Mouse (Mus musculus): ENCODE results near the gene Abcg3. TPM values are rescaled to one million over a fixed set of nuclear protein-coding genes. Genes with fewer than 3 reads are reported as not detected.

The Abcg3 gene
- total and polyA plus RNA-seq, 3 experiments: not detected

DNA sequence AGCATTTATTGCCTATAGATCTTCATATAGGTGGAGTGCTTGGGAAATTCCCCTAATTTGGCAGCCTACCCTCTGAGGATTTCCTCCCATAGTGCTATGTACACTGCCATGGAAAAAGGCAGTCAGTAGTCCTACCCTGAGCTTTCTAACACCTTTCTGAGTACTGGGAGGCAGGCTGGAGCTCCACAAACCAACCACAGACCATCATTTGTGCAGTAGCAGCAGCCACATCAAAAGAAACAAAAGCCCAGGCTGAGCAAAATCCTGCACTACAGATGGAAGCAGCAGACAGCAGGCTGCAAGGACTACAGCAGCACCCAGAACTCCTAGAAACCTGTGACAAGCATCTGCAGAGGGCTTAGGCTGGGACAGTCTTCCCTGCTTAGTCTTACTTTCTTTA, 27.9 kb upstream of the Abcg3 start:
- Histone ChIP-seq H3K4me1 (ENCODE audit: control insufficient read depth in 1 of 2, insufficient read depth in 2 of 2) (peaks cover 3 to 15% of the 10 kb centered on the region in 2 experiments; a peak in 1 of 4 replicates), H3K4me2 (ENCODE audit: insufficient read depth, low read depth, poor library complexity, severe bottlenecking) (no peak overlapping the region), H3K27me3 (replicated peaks) (no peaks in the 10 kb centered on the region), H3K27ac (ENCODE audit: insufficient read depth, low read depth) (no peak overlapping the region), H3K36me3 (replicated peaks in 1 of 2; ENCODE audit: control insufficient read depth in 1 of 2, insufficient read depth in 1 of 2, low read length in 1 of 2) (peaks cover 9 to 12% of the 10 kb centered on the region in 2 experiments), H3K4me3 (replicated peaks in 1 of 3; ENCODE audit: low read depth in 2 of 3, low read length in 2 of 3, poor library complexity in 1 of 3) (no peak overlapping the region), H3K79me2 (replicated peaks; ENCODE audit: control insufficient read depth, extremely low read depth, insufficient read depth, poor library complexity, severe bottlenecking) (no peaks in the 10 kb centered on the region), H3K9ac (ENCODE audit: insufficient read depth, low read depth) (no peak overlapping the region), H3K9me3 (replicated peaks; ENCODE audit: low read length) (no peaks in the 10 kb centered on the region)
- dilution Hi-C loops (cut with MboI; ENCODE audit: extremely low pct_ligation_motif_present, extremely low pct_unique_long_range_greater_than_20kb, low sequenced_read_pairs) (no loop called here), in situ Hi-C loops (cut with MboI; ENCODE audit: low pct_ligation_motif_present, low pct_unique_long_range_greater_than_20kb, low sequenced_read_pairs) (no loop called here)
- TF ChIP-seq MAZ (IDR thresholded peaks at IDR 0.05; ENCODE audit: low read depth, low read length) (no peak), GABPA (IDR thresholded peaks at IDR 0.05; ENCODE audit: insufficient replicate concordance, low read depth, low read length) (no peak), BHLHE40 (IDR thresholded peaks at IDR 0.05; ENCODE audit: low read depth, low read length) (no peak), USF1 (IDR thresholded peaks at IDR 0.05; ENCODE audit: low read depth, low read length) (no peak), MYC (IDR thresholded peaks at IDR 0.05; ENCODE audit: low read depth, low read length) (no peak)
- DNase-seq (ENCODE audit: extremely low read depth): no peak

DNA sequence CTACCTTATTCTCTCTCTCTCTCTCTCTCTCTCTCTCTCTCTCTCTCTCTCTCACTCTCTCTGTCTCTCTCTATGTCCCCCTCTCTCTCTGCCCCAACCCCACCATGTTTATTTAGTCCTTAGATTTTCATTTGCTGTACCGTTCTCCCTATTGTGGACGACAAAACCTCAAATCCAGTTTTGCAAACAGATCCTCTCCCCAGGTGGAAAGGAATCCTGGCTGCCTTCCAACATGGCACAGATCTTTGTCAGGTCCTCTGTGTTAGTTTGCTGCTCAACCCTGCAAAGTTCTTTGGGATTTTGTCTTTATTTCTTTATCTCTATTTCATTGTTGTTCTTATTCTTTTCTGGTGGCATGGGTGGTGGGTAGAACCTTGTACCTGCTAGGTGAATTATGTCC, 6.9 kb upstream of the Abcg3 start:
- Histone ChIP-seq H3K4me1 (ENCODE audit: control insufficient read depth in 1 of 2, insufficient read depth in 2 of 2) (peaks cover 0 to 4% of the 10 kb centered on the region in 2 experiments; a peak in 1 of 4 replicates), H3K4me3 (replicated peaks in 1 of 3; ENCODE audit: low read depth in 2 of 3, low read length in 2 of 3, poor library complexity in 1 of 3) (no peak overlapping the region), H3K27me3 (replicated peaks) (no peaks in the 10 kb centered on the region), H3K79me2 (replicated peaks; ENCODE audit: control insufficient read depth, extremely low read depth, insufficient read depth, poor library complexity, severe bottlenecking) (no peaks in the 10 kb centered on the region), H3K9me3 (replicated peaks; ENCODE audit: low read length) (no peaks in the 10 kb centered on the region), H3K4me2 (ENCODE audit: insufficient read depth, low read depth, poor library complexity, severe bottlenecking) (no peak overlapping the region), H3K36me3 (replicated peaks in 1 of 2; ENCODE audit: control insufficient read depth in 1 of 2, insufficient read depth in 1 of 2, low read length in 1 of 2) (no peaks in the 10 kb centered on the region), H3K27ac (ENCODE audit: insufficient read depth, low read depth) (no peak overlapping the region), H3K9ac (ENCODE audit: insufficient read depth, low read depth) (no peak overlapping the region)
- no peak for TF ChIP-seq MAX (IDR thresholded peaks at IDR 0.05; ENCODE audit: low read length)
- TF ChIP-seq MAFK (IDR thresholded peaks at IDR 0.05; ENCODE audit: insufficient replicate concordance, low read length): no peak
- TF ChIP-seq IRF4 (IDR thresholded peaks at IDR 0.05; ENCODE audit: low read depth, low read length): no peak
- no peak for TF ChIP-seq CHD1 (IDR thresholded peaks at IDR 0.05; ENCODE audit: low read depth, low read length)
- no peak for TF ChIP-seq UBTF (IDR thresholded peaks at IDR 0.05; ENCODE audit: low read depth, low read length)
- TF ChIP-seq ZMIZ1 (IDR thresholded peaks at IDR 0.05; ENCODE audit: low read depth, low read length): no peak
- TF ChIP-seq MEF2A (IDR thresholded peaks at IDR 0.05; ENCODE audit: borderline replicate concordance, low read depth, low read length): no peak
- no peak for TF ChIP-seq POLR2AphosphoS2 (IDR thresholded peaks at IDR 0.05; ENCODE audit: low read depth, low read length)
- TF ChIP-seq BHLHE40 (IDR thresholded peaks at IDR 0.05; ENCODE audit: low read depth, low read length): no peak
- TF ChIP-seq USF1 (IDR thresholded peaks at IDR 0.05; ENCODE audit: low read depth, low read length): no peak
- TF ChIP-seq ETS1 (conservative IDR thresholded peaks at IDR 0.05; ENCODE audit: low read depth, low read length): no peak
- no peak for TF ChIP-seq KAT2A (IDR thresholded peaks at IDR 0.05; ENCODE audit: insufficient replicate concordance, low read length)
- TF ChIP-seq NELFE (IDR thresholded peaks at IDR 0.05; ENCODE audit: low read depth, low read length): no peak
- TF ChIP-seq ZC3H11A (IDR thresholded peaks at IDR 0.05; ENCODE audit: low read depth, low read length): no peak
- TF ChIP-seq SIN3A (IDR thresholded peaks at IDR 0.05; ENCODE audit: low read length): no peak
- TF ChIP-seq CHD2 (IDR thresholded peaks at IDR 0.05; ENCODE audit: low read length): no peak
- no peak for TF ChIP-seq ZNF384 (IDR thresholded peaks at IDR 0.05; ENCODE audit: low read depth, low read length)
- TF ChIP-seq HCFC1 (IDR thresholded peaks at IDR 0.05; ENCODE audit: low read depth, low read length): no peak
- no peak for DNase-seq (ENCODE audit: extremely low read depth)
- dilution Hi-C loops (cut with MboI; ENCODE audit: extremely low pct_ligation_motif_present, extremely low pct_unique_long_range_greater_than_20kb, low sequenced_read_pairs) (no loop called here), in situ Hi-C loops (cut with MboI; ENCODE audit: low pct_ligation_motif_present, low pct_unique_long_range_greater_than_20kb, low sequenced_read_pairs) (loop anchor here (5.0 to 25.0 kb wide), 2 partner anchors 153 to 323 kb away; no protein-coding TSS in a partner anchor)
